Mouse (Mus musculus): ENCODE data around the gene Rxfp1.

- TF ChIP-seq POLR2A (IDR thresholded peaks at IDR 0.05; ENCODE audit: extremely low read depth, insufficient read depth, low read length) (no peak), CTCF (IDR thresholded peaks at IDR 0.05; ENCODE audit: low read depth, low read length) (no peak)
Measured at GRCm38 (mm10) chr3:79783630-79784361, 46.1 kb upstream of the Rxfp1 start.
